Comparison of ENCODE assay signal across 26 mouse cellular contexts in the genomic region with DNA sequence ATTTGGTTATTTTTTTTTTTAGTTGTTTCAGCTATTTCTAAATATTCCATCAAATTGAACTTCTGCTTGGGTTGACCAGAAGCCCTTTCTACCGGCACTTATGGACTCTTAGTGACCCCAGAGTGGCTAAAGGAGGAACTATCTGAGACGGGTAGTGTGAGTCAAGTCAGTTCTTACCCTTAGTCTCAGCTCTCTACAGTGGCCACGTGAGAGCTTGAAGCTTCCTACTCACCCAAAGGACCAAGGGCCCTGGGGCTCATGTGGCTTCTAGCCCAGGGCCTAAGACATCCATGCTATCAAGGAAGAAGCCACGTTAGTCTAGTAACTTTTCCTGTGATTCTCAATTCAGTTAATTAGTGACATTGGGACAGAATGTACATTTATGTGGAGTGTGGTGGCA.
A peak's percentile ranks its signal among the peaks of the same experiment; 100 is the strongest.
DNase-seq lines count a peak whose midpoint lies in the region; ATAC-seq lines count a peak whose summit lies in the region.
"Had no signal": no experiment of that assay in that cellular context is flagged by ENCODE, and none has a peak within 500 bp of the region (broad histone marks: within the 10 kb centered on the region; RNA-seq: fewer than 3 reads in every experiment).

No protein-coding gene starts in this region.

- peak; percentile 32; the same call in 1 of the 2 replicates for ATAC-seq in liver, embryonic 16.5 days (ENCODE audit: low read depth)
- ATAC-seq in midbrain, embryonic 11.5 days (ENCODE audit: low FRiP score), result no peak
- no peak for ATAC-seq in midbrain, embryonic 14.5 days (ENCODE audit: low FRiP score, low TSS enrichment)
- peak; percentile 63; the same call in 1 of the 2 replicates for ATAC-seq in neutrophil, adult 5-6 weeks (ENCODE audit: extremely low read depth, insufficient number of reproducible peaks, low FRiP score, poor library complexity, severe bottlenecking)
- ATAC-seq: CD4-positive, CD25-positive, alpha-beta regulatory T cell, adult 4 months; forebrain, embryonic 13.5 days; hindbrain, postnatal 0 days; intestine, embryonic 15.5 days had no signal

- no peak overlapping the region for H3K4me2 ChIP-seq in liver, embryonic 16.5 days (ENCODE audit: low read depth, low read length)
- no peak overlapping the region for H3K4me2 ChIP-seq in midbrain, embryonic 11.5 days
- H3K4me2 ChIP-seq in midbrain, embryonic 14.5 days (ENCODE audit: low read length), result no peak overlapping the region
- H3K4me2 ChIP-seq: forebrain, embryonic 13.5 days; intestine, embryonic 15.5 days; limb, embryonic 15.5 days; stomach, embryonic 15.5 days had no signal

- no peaks in the 10 kb centered on the region for H3K36me3 ChIP-seq in liver, embryonic 16.5 days (ENCODE audit: control insufficient read depth, insufficient read depth)
- H3K36me3 ChIP-seq in midbrain, embryonic 11.5 days (ENCODE audit: control insufficient read depth, insufficient read depth, low read length), result no peaks in the 10 kb centered on the region
- no peaks in the 10 kb centered on the region for H3K36me3 ChIP-seq in midbrain, embryonic 14.5 days (ENCODE audit: control insufficient read depth, insufficient read depth, low read length)
- no peaks in the 10 kb centered on the region for H3K36me3 ChIP-seq in macrophage (ENCODE audit: inconsistent target)
- H3K36me3 ChIP-seq: intestine, embryonic 15.5 days; limb, embryonic 10.5 days; limb, embryonic 15.5 days; midbrain, embryonic 10.5 days; stomach, embryonic 15.5 days had no signal

- H3K27ac ChIP-seq in liver, embryonic 16.5 days (ENCODE audit: low read length), result no peak overlapping the region
- no peak overlapping the region for H3K27ac ChIP-seq in midbrain, embryonic 11.5 days (ENCODE audit: low read depth, low read length)
- no peak overlapping the region for H3K27ac ChIP-seq in midbrain, embryonic 14.5 days (replicated peaks; ENCODE audit: low read depth, low read length)
- peak overlapping the region; percentile 71 for H3K27ac ChIP-seq in macrophage
- H3K27ac ChIP-seq: forebrain, embryonic 13.5 days; hindbrain, postnatal 0 days; intestine, embryonic 15.5 days; kidney, postnatal 0 days; limb, embryonic 15.5 days; midbrain, embryonic 10.5 days; stomach, embryonic 15.5 days had no signal

- DNase-seq in liver, result no peak
- DNase-seq in midbrain, embryonic 11.5 days (ENCODE audit: low spot score, missing footprints), result peak; percentile 62
- DNase-seq in midbrain, embryonic 14.5 days, result no peak
- DNase-seq in adrenal gland, postnatal 14 days, result no peak
- no peak for DNase-seq in Muller cell, postnatal 12 days (ENCODE audit: inconsistent ontology term)
- DNase-seq: cerebellum, adult 8-10 months; cerebellum, postnatal 25 days; gastrocnemius, postnatal 10 days; heart, postnatal 14 days; kidney, adult 2 months; kidney, postnatal 4 days; layer of hippocampus, postnatal 36 days; retina, postnatal 1 day; right cerebral cortex, postnatal 14 days had no signal

- no peaks in the 10 kb centered on the region for H3K27me3 ChIP-seq in liver, embryonic 16.5 days (ENCODE audit: control insufficient read depth, insufficient read depth, low read depth, low read length)
- no peaks in the 10 kb centered on the region for H3K27me3 ChIP-seq in midbrain, embryonic 11.5 days (ENCODE audit: control insufficient read depth, insufficient read depth, low read length)
- no peaks in the 10 kb centered on the region for H3K27me3 ChIP-seq in midbrain, embryonic 14.5 days (ENCODE audit: control insufficient read depth, insufficient read depth, low read length)
- H3K27me3 ChIP-seq: forebrain, embryonic 13.5 days; intestine, embryonic 15.5 days; limb, embryonic 15.5 days; stomach, embryonic 15.5 days had no signal

- WGBS in liver, embryonic 16.5 days (ENCODE audit: insufficient replicate concordance), result 40% methylated on average over 4 of the region's 4 CpGs
- 83% methylated on average over 4 of the region's 4 CpGs for WGBS in midbrain, embryonic 11.5 days
- WGBS in midbrain, embryonic 14.5 days, result 86% methylated on average over 4 of the region's 4 CpGs
- WGBS in macrophage (ENCODE audit: missing documents), result 32% methylated on average over 4 of the region's 4 CpGs

- no peaks in the 10 kb centered on the region for H3K79me2 ChIP-seq in macrophage (ENCODE audit: inconsistent target)

- no peak overlapping the region for H3K9ac ChIP-seq in liver, embryonic 16.5 days (ENCODE audit: low read depth, low read length)
- no peak overlapping the region for H3K9ac ChIP-seq in midbrain, embryonic 11.5 days (ENCODE audit: low read length)
- no peak overlapping the region for H3K9ac ChIP-seq in midbrain, embryonic 14.5 days (replicated peaks; ENCODE audit: low read length)
- H3K9ac ChIP-seq: forebrain, embryonic 13.5 days; intestine, embryonic 15.5 days; limb, embryonic 15.5 days; stomach, embryonic 15.5 days had no signal

- H3K4me1 ChIP-seq in liver, embryonic 16.5 days (ENCODE audit: control insufficient read depth, low read depth, low read length), result no peaks in the 10 kb centered on the region
- H3K4me1 ChIP-seq in midbrain, embryonic 11.5 days (ENCODE audit: control insufficient read depth, insufficient read depth, low read length), result no peaks in the 10 kb centered on the region
- H3K4me1 ChIP-seq in midbrain, embryonic 14.5 days (ENCODE audit: control insufficient read depth, insufficient read depth, low read length), result no peaks in the 10 kb centered on the region
- H3K4me1 ChIP-seq: forebrain, embryonic 13.5 days; intestine, embryonic 15.5 days; midbrain, embryonic 10.5 days; stomach, embryonic 15.5 days had no signal

- no peaks in the 10 kb centered on the region for H3K9me3 ChIP-seq in liver, embryonic 16.5 days (replicated peaks; ENCODE audit: control insufficient read depth, low read length)
- no peaks in the 10 kb centered on the region for H3K9me3 ChIP-seq in midbrain, embryonic 11.5 days (ENCODE audit: control insufficient read depth, low read length)
- H3K9me3 ChIP-seq in midbrain, embryonic 14.5 days (ENCODE audit: control insufficient read depth, low read length), result no peaks in the 10 kb centered on the region
- H3K9me3 ChIP-seq: forebrain, embryonic 13.5 days; intestine, embryonic 15.5 days; limb, embryonic 10.5 days; limb, embryonic 15.5 days; midbrain, embryonic 10.5 days; stomach, embryonic 15.5 days had no signal

- H3K4me3 ChIP-seq in liver, embryonic 16.5 days (ENCODE audit: low read depth, low read length), result no peak overlapping the region
- no peak overlapping the region for H3K4me3 ChIP-seq in midbrain, embryonic 11.5 days (ENCODE audit: low read depth, low read length)
- H3K4me3 ChIP-seq in midbrain, embryonic 14.5 days (replicated peaks; ENCODE audit: low read depth, low read length), result no peak overlapping the region
- H3K4me3 ChIP-seq in macrophage (ENCODE audit: inconsistent target), result no peak overlapping the region
- H3K4me3 ChIP-seq: forebrain, embryonic 13.5 days; intestine, embryonic 15.5 days; limb, embryonic 10.5 days; limb, embryonic 15.5 days; midbrain, embryonic 10.5 days; stomach, embryonic 15.5 days had no signal

Comparison
In these comparisons a context has a peak if more than half of its experiments do, and no peak if none do; other contexts are left out.
1. ATAC-seq: peak in liver, embryonic 16.5 days (single experiment) and neutrophil, adult 5-6 weeks (single experiment); none in midbrain, embryonic 11.5 days (single experiment) and midbrain, embryonic 14.5 days (single experiment).